Mouse (Mus musculus): Measurements from ENCODE around the gene Naxd. TPM values are rescaled to one million over a fixed set of nuclear protein-coding genes. Genes with fewer than 3 reads are reported as not detected.
A peak's percentile ranks its signal among the peaks of the same experiment; 100 is the strongest.

Naxd gene
- polyA plus RNA-seq, 1 experiment: 96.5 TPM

DNA sequence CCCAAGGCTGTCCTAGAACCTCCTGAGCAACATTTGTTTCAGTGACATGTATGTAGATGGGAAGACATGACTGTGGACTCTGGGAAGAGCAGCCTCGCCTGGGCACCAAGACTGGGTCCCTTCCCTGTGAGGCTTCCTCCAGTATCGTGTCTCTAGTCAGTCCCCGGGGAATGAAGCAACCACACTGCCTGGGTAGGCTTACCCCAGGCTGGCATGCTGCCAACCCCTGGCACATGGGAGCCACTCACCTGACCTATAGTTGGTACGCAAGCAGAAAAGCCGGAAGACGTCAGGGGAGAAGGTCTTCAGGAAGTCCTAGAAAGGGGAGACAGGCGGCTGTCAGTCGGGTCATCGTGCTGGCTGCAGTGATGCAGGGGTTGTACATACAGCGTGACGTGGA, 21.4 kb downstream of the Naxd start:
- H3K4me1 ChIP-seq (ENCODE audit: control insufficient read depth, insufficient read depth, low read length): no peaks in the 10 kb centered on the region
- no peak for TF ChIP-seq POLR2A (IDR thresholded peaks at IDR 0.05; ENCODE audit: extremely low read depth, insufficient read depth, low read length)
- no peak for TF ChIP-seq CTCF (IDR thresholded peaks at IDR 0.05; ENCODE audit: extremely low read depth, insufficient read depth, low read length)
- no peak overlapping the region for H3K4me3 ChIP-seq (ENCODE audit: insufficient read depth, low read length)
- H3K27ac ChIP-seq (ENCODE audit: insufficient read depth, low read length): no peak overlapping the region

DNA sequence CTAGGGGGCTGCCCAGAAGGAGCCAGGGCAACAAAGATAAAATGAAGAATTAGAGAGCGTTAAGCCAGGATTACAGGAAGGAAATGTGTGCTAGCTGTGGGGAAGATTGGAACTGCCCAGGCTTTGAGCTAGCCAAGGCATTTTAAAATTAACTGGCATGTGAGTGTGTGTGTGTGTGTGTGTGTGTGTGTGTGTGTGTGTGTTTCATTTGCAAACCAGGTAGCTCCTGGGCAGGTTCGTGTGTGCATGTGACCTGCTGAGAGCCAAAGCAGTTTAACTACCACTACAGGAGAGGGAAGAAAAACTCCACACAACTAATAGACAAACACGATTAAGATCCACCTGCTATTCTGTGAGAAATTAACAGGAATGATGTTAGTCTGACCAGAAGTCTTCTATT, 26.0 kb downstream of the Naxd start:
- no peak overlapping the region for H3K4me3 ChIP-seq (ENCODE audit: insufficient read depth, low read length)
- H3K4me1 ChIP-seq (ENCODE audit: control insufficient read depth, insufficient read depth, low read length): no peaks in the 10 kb centered on the region
- TF ChIP-seq CTCF (IDR thresholded peaks at IDR 0.05; ENCODE audit: extremely low read depth, insufficient read depth, low read length) (no peak), POLR2A (IDR thresholded peaks at IDR 0.05; ENCODE audit: extremely low read depth, insufficient read depth, low read length) (no peak)
- no peak overlapping the region for H3K27ac ChIP-seq (ENCODE audit: insufficient read depth, low read length)

DNA sequence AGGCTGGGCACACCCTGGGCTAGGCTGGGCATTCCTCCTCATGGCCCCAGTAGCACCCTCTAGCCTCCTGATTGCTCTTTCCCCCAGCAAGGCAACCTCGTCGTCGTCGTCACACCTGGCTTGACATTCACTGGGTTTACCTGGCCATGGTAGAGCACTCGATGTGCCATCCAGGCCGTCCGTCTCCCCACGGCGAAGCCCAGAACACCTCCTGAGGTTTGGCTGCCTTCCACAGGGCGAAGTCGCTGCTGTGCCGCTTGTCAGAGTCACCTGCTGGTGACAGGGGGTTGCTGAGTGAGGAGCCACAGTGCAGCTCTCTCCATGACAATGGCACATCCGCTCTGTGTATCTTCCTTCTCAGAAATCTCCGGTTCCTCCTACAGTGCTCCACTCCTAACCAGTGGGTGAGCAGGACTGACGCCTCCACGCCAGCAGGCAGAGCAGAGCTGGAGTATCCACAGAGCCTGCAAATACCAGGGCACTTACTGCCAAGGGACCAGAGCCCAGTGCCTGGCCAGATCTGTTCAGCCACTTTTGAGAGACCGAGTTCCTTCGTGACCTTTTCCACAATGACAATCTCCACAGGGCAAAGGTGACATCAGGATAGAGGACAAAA, 33.0 kb downstream of the Naxd start:
- Histone ChIP-seq H3K27ac (ENCODE audit: insufficient read depth, low read length) (no peak overlapping the region), H3K4me1 (ENCODE audit: control insufficient read depth, insufficient read depth, low read length) (peaks cover 3% of the 10 kb centered on the region; the same call in 1 of the 2 replicates), H3K4me3 (ENCODE audit: insufficient read depth, low read length) (no peak overlapping the region)
- TF ChIP-seq CTCF (IDR thresholded peaks at IDR 0.05; ENCODE audit: extremely low read depth, insufficient read depth, low read length): no peak
- no peak for TF ChIP-seq POLR2A (IDR thresholded peaks at IDR 0.05; ENCODE audit: extremely low read depth, insufficient read depth, low read length)

DNA sequence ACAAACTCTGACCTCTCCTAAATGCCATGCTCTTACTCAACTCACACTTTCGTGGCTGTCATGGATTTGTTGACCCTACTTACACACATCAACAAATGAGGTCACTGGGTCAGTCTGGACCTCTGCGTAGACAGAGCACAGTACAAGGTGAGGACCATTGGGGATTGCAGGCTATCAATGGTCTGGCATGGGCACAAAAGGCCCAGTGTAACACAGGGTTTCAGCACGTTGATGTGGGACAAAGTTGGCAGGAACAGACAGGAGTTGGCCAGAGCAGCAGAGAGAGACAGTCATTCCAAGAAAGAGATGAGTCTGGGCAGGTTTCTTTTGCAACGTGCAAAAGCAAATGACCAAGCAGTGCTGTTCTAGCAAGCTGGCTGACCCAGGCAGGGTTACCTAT, 33.5 kb downstream of the Naxd start:
- no peak overlapping the region for H3K4me3 ChIP-seq (ENCODE audit: insufficient read depth, low read length)
- TF ChIP-seq CTCF (IDR thresholded peaks at IDR 0.05; ENCODE audit: extremely low read depth, insufficient read depth, low read length) (no peak), POLR2A (IDR thresholded peaks at IDR 0.05; ENCODE audit: extremely low read depth, insufficient read depth, low read length) (no peak)
- peaks cover 3% of the 10 kb centered on the region; the same call in 1 of the 2 replicates for H3K4me1 ChIP-seq (ENCODE audit: control insufficient read depth, insufficient read depth, low read length)
- no peak overlapping the region for H3K27ac ChIP-seq (ENCODE audit: insufficient read depth, low read length)

DNA sequence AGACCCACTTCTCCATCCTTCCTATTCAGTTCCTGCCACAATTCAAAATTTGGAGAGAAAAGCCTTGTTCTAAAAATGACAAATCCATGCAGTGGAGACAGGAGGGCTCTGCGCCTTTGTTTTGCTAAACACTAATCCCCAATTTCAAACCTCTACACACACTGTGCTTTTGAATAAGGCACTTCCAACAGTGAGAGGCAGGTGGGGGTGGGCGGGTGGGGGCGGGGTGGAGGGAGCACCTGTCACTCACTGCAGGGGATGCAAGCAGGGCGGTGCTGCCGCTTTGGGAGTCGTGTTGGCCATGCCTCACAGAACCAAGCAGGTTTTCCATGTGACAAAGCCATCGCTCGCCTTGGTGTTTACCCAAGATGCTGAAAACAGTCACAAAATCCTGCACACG, 37.2 kb downstream of the Naxd start:
- Histone ChIP-seq H3K4me1 (ENCODE audit: control insufficient read depth, insufficient read depth, low read length) (peaks cover 3% of the 10 kb centered on the region; the same call in 1 of the 2 replicates), H3K4me3 (ENCODE audit: insufficient read depth, low read length) (no peak overlapping the region), H3K27ac (ENCODE audit: insufficient read depth, low read length) (no peak overlapping the region)
- TF ChIP-seq POLR2A (IDR thresholded peaks at IDR 0.05; ENCODE audit: extremely low read depth, insufficient read depth, low read length) (no peak), CTCF (IDR thresholded peaks at IDR 0.05; ENCODE audit: extremely low read depth, insufficient read depth, low read length) (no peak)

DNA sequence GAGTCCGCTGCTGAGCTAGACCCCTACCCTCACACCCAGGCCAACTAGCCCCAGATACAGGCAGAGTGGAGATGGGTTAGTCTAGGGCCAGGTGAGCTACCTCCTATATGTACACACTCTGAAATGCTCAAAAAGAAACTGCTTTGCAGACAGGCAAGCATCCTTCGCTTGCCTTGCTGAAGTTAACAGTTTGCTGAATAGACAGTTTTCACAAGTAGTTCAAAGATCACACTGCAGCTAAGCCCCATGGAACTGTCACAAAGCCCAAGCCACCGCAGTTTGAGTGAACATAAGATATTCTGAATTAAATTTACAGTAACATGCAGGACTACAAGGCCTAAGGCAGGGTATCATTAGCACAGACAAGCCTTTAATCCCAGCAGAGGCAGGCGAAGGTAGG, 41.7 kb downstream of the Naxd start:
- Histone ChIP-seq H3K4me3 (ENCODE audit: insufficient read depth, low read length) (no peak overlapping the region), H3K27ac (ENCODE audit: insufficient read depth, low read length) (no peak overlapping the region), H3K4me1 (ENCODE audit: control insufficient read depth, insufficient read depth, low read length) (no peaks in the 10 kb centered on the region)
- no peak for TF ChIP-seq CTCF (IDR thresholded peaks at IDR 0.05; ENCODE audit: extremely low read depth, insufficient read depth, low read length)
- TF ChIP-seq POLR2A (IDR thresholded peaks at IDR 0.05; ENCODE audit: extremely low read depth, insufficient read depth, low read length): no peak

DNA sequence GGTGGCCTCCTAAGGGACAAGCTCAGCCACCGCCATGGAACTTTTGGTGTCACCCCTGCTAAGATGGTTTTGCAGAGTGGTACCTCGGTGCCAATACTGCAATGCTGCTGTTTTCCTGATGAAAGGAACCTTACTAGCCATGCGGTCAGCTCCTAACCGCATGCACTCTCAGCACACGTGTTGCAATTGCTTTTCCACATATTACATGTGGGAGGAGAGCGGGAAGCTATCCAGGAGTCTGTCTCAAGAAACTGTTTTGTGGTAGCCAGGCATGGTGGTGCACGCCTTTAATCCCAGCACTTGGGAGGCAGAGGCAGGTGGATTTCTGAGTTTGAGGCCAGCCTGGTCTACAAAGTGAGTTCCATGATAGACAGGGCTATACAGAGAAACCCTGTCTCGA, 42.9 kb downstream of the Naxd start:
- Histone ChIP-seq H3K4me1 (ENCODE audit: control insufficient read depth, insufficient read depth, low read length) (no peaks in the 10 kb centered on the region), H3K4me3 (ENCODE audit: insufficient read depth, low read length) (no peak overlapping the region), H3K27ac (ENCODE audit: insufficient read depth, low read length) (no peak overlapping the region)
- no peak for TF ChIP-seq CTCF (IDR thresholded peaks at IDR 0.05; ENCODE audit: extremely low read depth, insufficient read depth, low read length)
- no peak for TF ChIP-seq POLR2A (IDR thresholded peaks at IDR 0.05; ENCODE audit: extremely low read depth, insufficient read depth, low read length)

DNA sequence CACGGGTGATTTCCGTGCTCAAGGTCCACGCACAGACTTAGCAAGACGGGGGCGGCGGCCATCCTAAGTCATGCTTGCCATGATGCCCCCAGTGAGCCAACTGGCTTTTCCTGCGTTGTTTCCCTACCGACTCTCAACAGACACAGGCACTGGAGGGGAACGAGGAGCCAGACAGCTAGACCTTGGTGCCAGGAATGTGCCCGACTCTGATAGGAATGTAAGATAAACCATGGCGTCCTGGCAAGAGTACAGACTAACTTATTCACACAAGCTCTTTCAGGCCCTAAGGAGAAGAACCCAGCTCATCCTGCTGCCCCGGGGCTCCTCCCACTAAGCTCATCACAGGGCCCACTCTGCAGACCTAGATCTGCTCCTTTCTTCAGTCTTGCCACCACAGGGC, 44.7 kb downstream of the Naxd start:
- TF ChIP-seq CTCF (IDR thresholded peaks at IDR 0.05; ENCODE audit: extremely low read depth, insufficient read depth, low read length) (no peak), POLR2A (IDR thresholded peaks at IDR 0.05; ENCODE audit: extremely low read depth, insufficient read depth, low read length) (no peak)
- Histone ChIP-seq H3K4me1 (ENCODE audit: control insufficient read depth, insufficient read depth, low read length) (no peaks in the 10 kb centered on the region), H3K4me3 (ENCODE audit: insufficient read depth, low read length) (no peak overlapping the region), H3K27ac (ENCODE audit: insufficient read depth, low read length) (no peak overlapping the region)

DNA sequence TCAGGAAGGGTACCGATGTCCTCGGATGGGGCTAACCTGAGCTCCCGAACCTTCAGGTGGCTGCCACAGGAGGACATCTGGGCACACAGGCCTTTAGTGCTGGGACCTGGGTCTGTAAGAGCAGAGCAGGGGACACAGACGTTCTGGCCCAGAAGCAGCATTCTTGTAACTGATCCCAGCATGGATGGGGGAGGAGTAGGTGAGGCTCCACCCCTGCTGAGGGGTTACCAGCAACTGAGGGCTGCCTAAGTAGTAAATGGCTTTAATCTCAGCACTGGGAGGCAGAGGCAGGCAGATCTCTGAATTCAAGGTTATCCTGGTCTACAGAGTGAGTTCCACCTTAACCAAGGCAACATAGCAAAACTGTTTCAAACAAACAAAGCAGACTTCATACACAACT, 45.6 kb downstream of the Naxd start:
- TF ChIP-seq POLR2A (IDR thresholded peaks at IDR 0.05; ENCODE audit: extremely low read depth, insufficient read depth, low read length) (no peak), CTCF (IDR thresholded peaks at IDR 0.05; ENCODE audit: extremely low read depth, insufficient read depth, low read length) (no peak)
- Histone ChIP-seq H3K4me3 (ENCODE audit: insufficient read depth, low read length) (no peak overlapping the region), H3K27ac (ENCODE audit: insufficient read depth, low read length) (no peak overlapping the region), H3K4me1 (ENCODE audit: control insufficient read depth, insufficient read depth, low read length) (no peaks in the 10 kb centered on the region)

DNA sequence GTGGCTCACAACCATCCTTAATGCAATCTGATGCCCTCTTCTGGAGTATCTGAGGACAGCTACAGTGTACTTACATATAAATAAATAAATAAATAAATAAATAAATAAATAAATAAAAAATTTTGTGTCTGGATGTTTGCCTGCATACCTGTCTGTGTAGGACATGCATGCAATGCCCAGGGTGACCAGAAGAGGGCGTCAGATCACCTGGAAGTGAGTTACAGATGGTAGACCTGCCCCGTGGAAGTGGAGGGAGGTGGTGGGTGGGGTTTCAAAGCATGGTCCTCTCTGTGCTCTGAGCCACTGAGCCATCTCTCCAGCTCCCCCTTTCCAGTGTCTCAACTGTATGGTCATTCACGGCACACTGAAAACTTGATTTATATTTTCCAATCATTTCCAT, 47.1 kb downstream of the Naxd start:
- Histone ChIP-seq H3K4me1 (ENCODE audit: control insufficient read depth, insufficient read depth, low read length) (no peaks in the 10 kb centered on the region), H3K27ac (ENCODE audit: insufficient read depth, low read length) (no peak overlapping the region), H3K4me3 (ENCODE audit: insufficient read depth, low read length) (no peak overlapping the region)
- TF ChIP-seq CTCF (IDR thresholded peaks at IDR 0.05; ENCODE audit: extremely low read depth, insufficient read depth, low read length) (peak; percentile 53), POLR2A (IDR thresholded peaks at IDR 0.05; ENCODE audit: extremely low read depth, insufficient read depth, low read length) (no peak)
